Mouse (Mus musculus) heart, adult 2 months (tissue): ENCODE data around the gene Abhd6.

Experiments used
- CTCF ChIP-seq: fragments of 200-600 bp; IDR thresholded peaks from 2 replicates; pipeline ENCODE4 v1.8.1; 2022; ENCODE audit warnings: antibody characterized with exemption, mild to moderate bottlenecking, moderate library complexity
- EP300 ChIP-seq: fragments of 200-500 bp; IDR thresholded peaks from 2 replicates; pipeline ENCODE4 v1.6.1; 2011; ENCODE audit warnings: low read depth, low read length, control low read depth; ENCODE audit not compliant: insufficient read depth
- POLR2A ChIP-seq: fragments of 200-500 bp; IDR thresholded peaks from 2 replicates; pipeline ENCODE4 v1.6.1; 2011; ENCODE audit warnings: mild to moderate bottlenecking, low read depth, low read length, control low read depth; ENCODE audit not compliant: insufficient read depth

- TF ChIP-seq CTCF, result no peak
- no peak for TF ChIP-seq POLR2A
- TF ChIP-seq EP300, result no peak
These were observed 61.4 kb downstream of the Abhd6 start for GRCm38 (mm10) chr14:8063835-8064785.
